Mouse (Mus musculus): ENCODE measurements around the gene Gxylt2.

Gxylt2 gene

GRCm38 (mm10) chr6:100716817-100717216 is 12.3 kb downstream of the Gxylt2 start:
- DNase-seq: no peak

DNA sequence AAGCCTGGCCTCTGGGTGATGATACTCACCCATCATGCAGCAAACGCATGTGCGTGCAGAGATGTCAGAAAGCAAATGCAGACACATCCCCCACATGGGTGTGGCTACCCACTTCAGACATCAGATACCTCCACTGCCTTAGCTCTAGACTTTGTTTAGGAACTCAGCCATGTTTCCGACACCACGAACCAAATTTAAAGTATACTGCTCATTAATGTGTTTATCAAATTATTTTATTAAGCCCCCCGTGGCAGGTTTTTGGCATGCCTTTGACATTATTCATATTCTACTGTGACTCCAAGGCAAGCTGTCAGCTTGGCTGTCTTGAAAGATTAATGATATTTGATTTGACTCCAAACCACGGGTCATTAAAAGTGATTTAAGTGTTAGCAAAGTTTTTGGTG is 15.6 kb downstream of the Gxylt2 start:
- DNase-seq: peak; percentile 30 to 57

DNA sequence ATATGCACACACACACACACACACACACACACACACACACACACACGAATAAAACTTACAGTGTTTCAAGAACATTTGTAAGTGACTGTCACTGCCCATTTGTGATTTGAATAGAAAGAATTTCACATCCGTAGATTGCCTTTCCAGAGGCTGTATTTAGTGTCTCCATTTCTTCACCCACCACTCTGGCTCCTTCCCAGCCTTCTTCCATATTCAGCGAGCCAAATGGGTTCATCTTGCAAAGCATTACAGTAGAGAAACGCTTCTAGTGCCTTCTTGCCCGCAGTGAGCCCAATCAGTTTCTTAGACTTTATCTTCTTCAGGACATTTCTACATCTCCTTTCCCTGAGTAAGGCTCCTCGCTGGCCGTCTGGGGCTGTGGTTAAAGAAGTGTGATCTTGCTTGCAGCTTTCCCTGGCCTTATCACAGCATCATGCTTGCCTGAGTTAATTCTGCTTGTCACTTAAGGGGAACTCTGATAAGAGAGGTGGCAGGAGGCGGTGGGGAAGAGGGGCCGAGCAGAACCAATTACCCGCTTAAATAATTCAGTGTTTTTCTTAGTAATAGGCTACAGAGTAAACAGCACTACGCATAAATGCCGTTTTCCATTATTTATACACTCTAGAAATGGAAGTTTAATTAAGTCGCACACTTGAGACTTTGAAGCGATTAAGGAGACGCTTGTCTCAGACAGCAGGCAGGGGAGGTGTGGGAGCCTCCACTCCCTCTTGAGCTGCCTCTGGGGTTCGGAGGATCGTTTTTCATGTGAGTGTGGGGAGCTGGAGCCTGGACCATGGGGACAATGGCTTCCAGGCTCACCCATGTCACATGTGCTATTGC is 16.6 kb downstream of the Gxylt2 start:
- DNase-seq: peak; percentile 54 to 58

- DNase-seq: peak; percentile 33 to 46
These were observed 27.5 kb downstream of the Gxylt2 start for GRCm38 (mm10) chr6:100731996-100732375.

DNA sequence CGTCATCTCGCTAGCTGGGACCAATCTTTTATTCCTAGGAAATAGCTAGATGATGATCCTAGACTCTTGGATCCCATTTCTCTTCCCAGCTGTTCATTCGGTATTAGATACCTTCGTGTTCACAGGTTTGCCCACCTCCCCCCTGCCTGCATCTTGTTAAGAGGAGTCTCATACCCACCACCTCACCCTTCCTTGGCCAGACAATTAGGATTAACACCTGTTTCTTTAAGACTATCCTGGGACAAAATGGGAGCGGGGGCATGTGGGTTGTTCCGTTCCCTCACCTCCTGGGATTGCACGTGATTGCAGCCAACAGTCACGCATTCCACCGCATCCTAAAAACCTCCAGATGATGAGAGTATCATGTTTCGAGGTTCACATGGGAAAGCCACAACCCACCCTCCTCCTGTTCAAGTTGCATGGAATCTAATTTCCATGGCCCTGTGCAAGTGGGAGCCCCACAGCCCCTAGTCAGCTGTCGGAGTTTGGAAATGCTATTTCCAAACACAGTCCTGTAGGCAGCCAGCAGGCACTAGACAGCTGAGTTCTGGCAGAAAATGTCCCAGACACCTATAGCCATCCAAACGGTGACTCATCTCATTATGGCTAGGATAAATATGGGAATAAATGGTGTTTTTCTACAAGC is 28.0 kb downstream of the Gxylt2 start:
- DNase-seq: peak in 1 of 2 experiments; percentile 32

GRCm38 (mm10) chr6:100733218-100733617 is 28.7 kb downstream of the Gxylt2 start:
- no peak for DNase-seq

GRCm38 (mm10) chr6:100734321-100734720 is 29.8 kb downstream of the Gxylt2 start:
- no peak for DNase-seq

DNA sequence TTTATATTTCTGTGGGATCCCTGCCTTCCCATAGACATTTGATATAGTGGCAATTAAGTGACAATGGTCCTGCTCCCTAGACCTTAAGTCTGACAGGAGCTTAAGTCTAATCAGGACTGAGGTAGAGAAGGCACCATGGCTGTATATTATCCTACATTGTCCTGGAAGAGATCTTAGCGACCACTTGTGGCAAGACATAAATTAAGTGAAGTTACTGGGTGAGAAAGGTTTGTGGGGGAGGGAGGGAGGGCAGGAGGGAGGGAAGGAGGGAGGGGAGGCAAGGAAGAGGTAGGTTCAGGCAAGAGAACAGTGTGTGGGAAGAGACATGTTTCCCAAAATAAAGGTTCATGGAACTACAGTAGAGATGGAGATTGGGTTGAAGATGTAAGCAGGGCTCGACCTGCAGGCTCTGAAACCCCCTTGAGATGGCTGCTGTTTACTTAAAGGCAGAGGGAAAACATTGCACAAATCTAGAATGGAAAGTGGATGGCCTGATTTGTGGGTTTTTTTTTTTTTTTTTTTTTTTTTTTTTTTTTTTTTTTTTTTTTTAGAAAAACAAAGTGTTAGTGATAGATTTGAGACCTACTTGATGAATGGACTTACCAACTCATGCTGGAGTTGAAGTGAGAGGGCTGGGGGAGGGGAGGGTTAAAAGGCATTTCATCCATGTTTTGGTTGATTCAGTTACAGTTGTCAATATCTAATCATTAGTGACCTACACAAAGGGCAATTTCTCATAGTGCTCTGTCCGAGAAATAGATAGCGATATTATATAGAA is 54.1 kb downstream of the Gxylt2 start:
- DNase-seq: no peak

GRCm38 (mm10) chr6:100767756-100768155 is 63.2 kb downstream of the Gxylt2 start:
- DNase-seq: no peak

- peak; percentile 24 to 59 for DNase-seq
These were observed 71.5 kb downstream of the Gxylt2 start for GRCm38 (mm10) chr6:100775923-100776505.

DNA sequence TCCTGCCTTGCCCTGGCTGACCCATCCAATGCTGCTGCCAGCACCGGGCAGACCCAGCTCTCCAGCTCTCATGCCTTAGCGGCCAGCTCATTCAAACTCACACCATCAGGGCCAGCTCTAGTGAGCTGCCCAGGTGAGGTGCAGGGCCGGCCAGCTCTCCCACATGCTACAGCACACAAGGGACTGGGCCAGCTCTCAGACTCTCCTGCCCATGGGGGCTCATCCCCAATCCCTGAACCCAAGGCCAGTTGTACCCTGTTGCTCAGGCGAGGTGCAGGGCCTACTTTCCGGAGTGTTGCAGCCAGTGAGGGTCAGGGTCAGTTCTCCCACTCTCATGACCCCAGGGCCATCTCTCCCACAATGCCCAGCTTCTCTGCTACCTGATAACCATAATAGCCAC is 74.1 kb downstream of the Gxylt2 start:
- no peak for DNase-seq

DNA sequence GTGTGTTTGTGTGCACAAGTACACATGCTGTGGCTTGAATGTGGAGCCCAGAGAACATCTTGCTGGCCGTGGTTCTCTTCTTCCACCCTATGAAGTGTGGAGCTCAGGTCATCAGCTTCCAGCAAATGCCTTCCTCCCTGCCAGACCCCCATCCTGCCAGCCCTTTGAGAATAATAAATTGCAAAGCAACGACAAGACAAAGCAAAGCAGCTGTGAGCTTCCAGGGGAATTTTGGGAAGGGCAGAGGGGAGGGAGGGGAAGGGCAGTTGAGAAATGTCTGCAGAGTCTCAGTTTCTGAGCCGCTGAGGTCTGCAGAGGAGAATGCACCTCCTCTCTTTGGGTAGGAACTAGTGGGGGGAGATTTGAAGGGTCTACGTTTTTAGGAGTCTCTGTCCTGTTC is 75.9 kb downstream of the Gxylt2 start:
- peak in 1 of 2 experiments; percentile 33 for DNase-seq

GRCm38 (mm10) chr6:100781644-100782043 is 77.1 kb downstream of the Gxylt2 start:
- peak in 1 of 2 experiments; percentile 24 for DNase-seq

GRCm38 (mm10) chr6:100787726-100788125 is 83.2 kb downstream of the Gxylt2 start:
- no peak for DNase-seq

DNA sequence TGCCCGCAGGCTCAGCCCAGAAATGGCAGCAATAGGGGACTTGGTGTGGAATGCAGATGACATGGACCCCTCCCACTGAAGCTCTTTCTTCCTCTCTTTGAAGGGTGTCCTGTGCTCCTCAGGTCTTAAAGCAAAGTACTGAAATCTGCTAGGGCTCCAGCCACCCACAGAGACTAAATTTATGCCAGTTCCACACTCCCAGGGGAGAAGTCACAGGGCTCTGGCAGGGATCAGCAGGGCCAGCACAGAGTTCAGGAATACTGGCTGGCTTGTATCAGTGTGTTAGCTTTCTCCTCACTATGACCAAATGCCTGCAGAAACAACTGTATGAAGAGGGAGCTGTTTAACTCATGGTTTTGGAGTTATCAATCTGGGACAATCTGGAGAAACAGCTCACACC is 84.6 kb downstream of the Gxylt2 start:
- DNase-seq: no peak

DNA sequence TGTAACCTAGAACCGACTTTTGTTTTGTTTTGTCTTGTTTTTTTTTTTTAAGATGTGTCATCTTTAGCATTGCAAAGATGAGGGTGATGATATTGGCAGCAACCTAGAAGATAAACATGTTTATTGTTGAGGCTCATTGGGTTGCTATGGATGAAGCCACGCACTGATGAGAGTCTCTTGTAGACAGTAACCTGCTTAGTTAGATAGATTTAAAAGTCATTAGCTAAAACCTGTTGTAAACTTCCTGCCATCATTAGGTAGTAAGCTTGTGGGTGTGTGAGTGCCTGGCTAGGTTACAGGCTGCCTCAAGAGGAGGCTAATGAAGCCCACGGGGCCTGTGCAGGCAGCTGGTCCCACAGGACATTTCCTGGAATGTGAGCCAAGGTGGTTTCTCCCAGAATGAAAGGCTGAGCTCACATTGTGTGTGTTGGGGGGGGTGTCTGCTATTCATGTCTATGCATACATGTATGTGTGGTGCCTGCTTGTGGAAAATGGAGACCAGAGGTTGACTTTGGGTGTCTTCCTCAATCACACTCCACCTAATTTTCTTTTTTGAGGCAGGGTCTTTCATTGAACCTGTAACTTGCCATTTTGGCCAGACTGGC is 87.6 kb downstream of the Gxylt2 start:
- no peak for DNase-seq

- DNase-seq: no peak
These were observed 88.6 kb downstream of the Gxylt2 start for GRCm38 (mm10) chr6:100792973-100793769.

DNA sequence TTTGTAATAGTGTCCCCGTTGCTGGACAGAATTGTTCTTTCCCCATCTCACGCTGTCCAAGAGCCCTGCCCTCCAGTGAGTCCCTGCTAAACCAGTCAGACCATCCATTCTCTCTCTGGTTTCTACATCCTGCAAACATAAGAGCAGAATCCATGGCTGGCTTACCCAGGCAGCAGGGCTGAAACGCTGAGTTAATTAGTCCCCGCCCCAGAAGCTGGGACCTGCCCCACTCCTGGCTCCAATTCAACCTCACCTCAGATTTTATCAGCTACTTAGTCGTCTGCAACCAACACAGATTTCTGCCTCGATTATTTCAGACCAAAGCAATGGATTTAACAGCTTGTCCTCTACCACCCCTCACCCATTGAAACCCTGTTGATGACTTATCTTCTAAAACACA is 91.3 kb downstream of the Gxylt2 start:
- DNase-seq: peak; percentile 31 to 54

DNA sequence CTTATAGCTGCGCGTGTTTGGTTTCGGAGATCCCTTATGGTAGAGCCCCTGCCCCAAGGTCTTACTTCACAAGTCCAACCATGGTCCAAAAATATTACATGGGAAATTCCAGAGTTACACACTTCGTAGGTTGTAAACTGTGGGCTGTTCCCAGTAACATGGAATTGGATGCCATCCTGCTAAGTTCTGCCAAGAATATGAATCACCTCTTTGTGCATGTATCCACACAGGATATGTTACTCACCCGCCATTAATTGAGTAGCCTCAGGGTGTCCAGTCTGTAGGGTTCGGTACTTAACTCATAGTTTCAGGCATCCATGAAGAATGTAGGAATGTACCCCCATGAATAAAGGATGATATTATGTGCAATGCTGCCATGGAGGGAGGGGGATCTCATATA is 94.8 kb downstream of the Gxylt2 start:
- DNase-seq: no peak

- DNase-seq: no peak
These were observed 95.2 kb downstream of the Gxylt2 start for GRCm38 (mm10) chr6:100799766-100800165.

- DNase-seq: peak; percentile 37 to 52
These were observed 96.0 kb downstream of the Gxylt2 start for GRCm38 (mm10) chr6:100800497-100800955.
